Mouse (Mus musculus) thymus, adult 2 months (tissue): Measurements from ENCODE around the gene Pacrg. TPM values are rescaled to one million over a fixed set of nuclear protein-coding genes. Genes with fewer than 3 reads are reported as not detected.

Experiments
- DNase-seq: peaks from one replicate; pipeline ENCODE4 v3.0.0; 2021
- H3K27ac ChIP-seq: fragments of 200-500 bp; 2 replicates; pipeline ENCODE4 v1.5.1; 2012; ENCODE audit warnings: low read length, control low read depth; ENCODE audit not compliant: control insufficient read depth, insufficient read depth
- H3K27me3 ChIP-seq: fragments of 200-500 bp; 2 replicates; pipeline ENCODE4 v1.6.1; 2012; ENCODE audit warnings: mild to moderate bottlenecking, low read length, moderate library complexity, mixed read lengths; ENCODE audit not compliant: control insufficient read depth, insufficient read depth
- H3K36me3 ChIP-seq: fragments of 200-500 bp; 2 replicates; pipeline ENCODE4 v1.6.1; 2012; ENCODE audit warnings: mild to moderate bottlenecking, low read length, moderate library complexity; ENCODE audit not compliant: control insufficient read depth, insufficient read depth
- H3K4me1 ChIP-seq: fragments of 200-500 bp; replicated peaks from 2 replicates; pipeline ENCODE4 v1.6.1; 2012; ENCODE audit warnings: low read length; ENCODE audit not compliant: control insufficient read depth, insufficient read depth
- H3K4me3 ChIP-seq: fragments of 200-500 bp; 2 replicates; pipeline ENCODE4 v1.5.1; 2012; ENCODE audit warnings: mild to moderate bottlenecking, low read length, control low read depth, moderate library complexity; ENCODE audit not compliant: control insufficient read depth, insufficient read depth
- CTCF ChIP-seq: fragments of 200-500 bp; IDR thresholded peaks from 2 replicates; pipeline ENCODE4 v1.5.1; 2012; ENCODE audit warnings: mild to moderate bottlenecking, control low read depth, low read length, moderate library complexity, borderline replicate concordance; ENCODE audit not compliant: control insufficient read depth, poor library complexity, insufficient read depth; ENCODE audit errors: extremely low read depth
- POLR2A ChIP-seq: fragments of 200-500 bp; IDR thresholded peaks from 2 replicates; pipeline ENCODE4 v1.6.1; 2012; ENCODE audit warnings: mild to moderate bottlenecking, low read length, control low read depth, moderate library complexity; ENCODE audit not compliant: control insufficient read depth, poor library complexity, insufficient read depth; ENCODE audit errors: extremely low read depth
- WGBS: fragments of 180-500 bp; shearing (Covaris S2); methylation state at CpG from one replicate; pipeline ENCODE4 v1.1.7; 2018; 5-methylcytosine and 5-hydroxymethylcytosine counted together
- polyA plus RNA-seq: library from polyadenylated mRNA; depleted of rRNA; stranded (reverse); fragments of >200 nt; gene quantifications from 2 replicates; pipeline ENCODE4 v1.2.3, GENCODE M21; 2012

The Pacrg gene
- polyA plus RNA-seq, 1 experiment = 0.34 TPM

DNA sequence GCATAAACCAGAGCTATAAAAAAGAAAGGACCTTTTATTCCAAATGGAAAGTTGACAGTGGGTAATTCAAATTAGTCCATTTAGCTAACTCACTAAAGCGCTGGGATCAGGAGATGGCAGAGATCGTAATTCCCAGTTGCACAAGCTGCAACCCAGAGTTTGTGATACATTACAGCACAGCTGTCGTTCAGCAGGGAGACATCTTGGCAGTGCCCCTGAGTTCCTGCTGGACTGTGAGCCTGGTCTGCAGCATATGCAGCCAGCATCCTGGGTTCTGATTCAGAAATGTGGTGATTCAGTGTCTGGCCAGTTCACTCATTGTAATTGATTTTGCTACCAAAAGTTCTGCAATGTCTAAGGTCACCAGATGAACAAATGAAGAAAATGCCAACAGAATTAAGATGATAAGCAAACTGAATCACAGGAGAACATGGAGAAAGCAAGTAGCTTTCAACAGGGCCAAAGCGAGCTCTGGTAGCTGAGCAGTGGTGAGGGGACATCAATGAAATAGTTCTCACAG, 55.6 kb downstream of the Pacrg start:
- H3K36me3 ChIP-seq = no peaks in the 10 kb centered on the region
- H3K4me3 ChIP-seq = no peak overlapping the region
- H3K27me3 ChIP-seq = no peaks in the 10 kb centered on the region
- no peak overlapping the region for H3K27ac ChIP-seq
- TF ChIP-seq POLR2A = no peak
- TF ChIP-seq CTCF = no peak
- no peak for DNase-seq
- no peaks in the 10 kb centered on the region for H3K4me1 ChIP-seq
- 91% methylated on average over 4 of the region's 4 CpGs for WGBS

DNA sequence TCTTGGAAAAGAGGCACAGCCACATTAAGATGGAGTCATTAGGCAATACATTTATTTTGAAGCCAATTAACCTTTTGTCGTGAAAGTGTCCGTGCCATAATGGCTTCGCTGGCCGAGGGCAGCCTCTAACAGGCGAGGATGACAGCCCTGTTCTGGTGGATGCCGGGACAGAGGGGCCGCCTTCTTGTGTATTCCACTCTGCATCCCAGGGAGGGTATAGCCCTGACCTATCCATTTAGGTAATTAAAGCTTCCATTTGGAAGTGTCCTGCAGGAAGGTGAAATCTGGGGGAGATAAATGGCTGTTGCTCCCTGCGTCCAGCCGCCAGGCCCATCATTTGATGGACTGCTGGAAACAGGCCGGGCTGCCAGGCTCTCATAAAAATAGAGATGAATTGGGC, 63.6 kb downstream of the Pacrg start:
- no peaks in the 10 kb centered on the region for H3K36me3 ChIP-seq
- no peaks in the 10 kb centered on the region for H3K27me3 ChIP-seq
- H3K4me3 ChIP-seq = no peak overlapping the region
- TF ChIP-seq POLR2A (no peak), CTCF (no peak)
- no peaks in the 10 kb centered on the region for H3K4me1 ChIP-seq
- 83% methylated on average over 10 of the region's 10 CpGs for WGBS
- no peak for DNase-seq
- H3K27ac ChIP-seq = no peak overlapping the region

DNA sequence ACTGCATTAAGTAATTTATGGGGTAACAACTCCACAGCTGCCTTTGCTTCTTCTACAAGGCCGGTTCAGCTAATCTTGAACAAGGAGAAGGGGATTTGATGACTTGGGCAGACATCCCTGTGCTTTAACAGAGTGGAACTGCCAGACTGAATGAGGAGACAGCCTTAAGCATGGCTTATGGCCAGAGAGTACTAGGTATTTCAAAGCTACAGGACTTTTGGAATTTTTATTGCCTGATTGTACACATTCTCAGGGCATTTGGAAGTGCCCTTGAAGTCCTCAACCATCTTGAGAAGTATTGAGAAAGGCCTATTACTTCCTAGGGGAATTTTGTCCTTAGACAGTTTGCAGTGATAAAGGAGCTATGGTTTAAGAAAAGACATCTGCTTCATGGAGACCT, 65.6 kb downstream of the Pacrg start:
- Histone ChIP-seq H3K36me3 (no peaks in the 10 kb centered on the region), H3K27me3 (no peaks in the 10 kb centered on the region), H3K27ac (no peak overlapping the region), H3K4me1 (no peaks in the 10 kb centered on the region), H3K4me3 (no peak overlapping the region)
- TF ChIP-seq POLR2A (no peak), CTCF (no peak)
- 87% methylated on average over 1 of the region's 1 CpGs for WGBS
- no peak for DNase-seq

DNA sequence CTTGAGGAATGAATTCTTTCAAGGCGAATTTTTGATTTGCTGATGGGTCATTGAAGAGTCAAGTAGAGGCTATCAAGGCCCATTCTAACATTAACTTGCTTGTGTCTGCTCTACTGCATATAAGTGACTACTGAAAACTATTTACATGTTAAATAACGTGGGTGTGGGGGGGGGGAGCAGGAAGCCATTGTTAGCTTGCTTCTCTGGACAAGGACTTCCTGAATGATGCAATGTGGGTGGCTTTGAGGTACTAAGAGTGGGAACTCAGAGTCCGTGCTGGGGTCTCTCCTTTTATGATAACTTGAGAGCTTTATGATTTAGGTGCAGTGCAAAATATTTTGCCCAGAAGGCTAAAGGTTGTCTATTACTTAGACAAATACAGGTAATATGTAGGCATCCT, 67.9 kb downstream of the Pacrg start:
- H3K27ac ChIP-seq = no peak overlapping the region
- TF ChIP-seq CTCF (no peak), POLR2A (no peak)
- no peak for DNase-seq
- H3K4me3 ChIP-seq = no peak overlapping the region
- H3K36me3 ChIP-seq = no peaks in the 10 kb centered on the region
- no peaks in the 10 kb centered on the region for H3K27me3 ChIP-seq
- 37% methylated on average over 3 of the region's 3 CpGs for WGBS
- no peaks in the 10 kb centered on the region for H3K4me1 ChIP-seq

DNA sequence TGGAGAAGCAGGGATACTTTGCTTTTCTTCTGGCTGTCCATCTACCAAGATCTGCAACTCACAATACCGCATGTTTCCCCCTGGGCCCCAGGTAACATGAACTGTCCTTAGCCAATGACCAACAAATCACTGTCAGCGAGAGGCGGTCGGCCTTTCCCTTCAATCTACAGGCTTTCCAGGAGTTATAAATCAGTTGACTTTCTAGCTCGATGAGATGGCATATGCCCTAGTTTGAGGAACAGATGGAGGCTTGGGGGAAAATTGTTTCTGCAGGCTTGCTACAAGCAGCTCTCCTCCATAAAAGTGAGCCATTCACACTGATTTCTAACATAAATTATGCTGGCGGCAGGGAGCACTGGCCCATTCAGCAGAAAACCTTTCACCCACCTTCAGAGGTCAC, 70.2 kb downstream of the Pacrg start:
- DNase-seq = no peak
- TF ChIP-seq CTCF (no peak), POLR2A (no peak)
- WGBS = 88% methylated on average over 6 of the region's 6 CpGs
- H3K4me1 ChIP-seq = no peaks in the 10 kb centered on the region
- H3K36me3 ChIP-seq = no peaks in the 10 kb centered on the region
- no peak overlapping the region for H3K4me3 ChIP-seq
- no peak overlapping the region for H3K27ac ChIP-seq
- H3K27me3 ChIP-seq = no peaks in the 10 kb centered on the region

DNA sequence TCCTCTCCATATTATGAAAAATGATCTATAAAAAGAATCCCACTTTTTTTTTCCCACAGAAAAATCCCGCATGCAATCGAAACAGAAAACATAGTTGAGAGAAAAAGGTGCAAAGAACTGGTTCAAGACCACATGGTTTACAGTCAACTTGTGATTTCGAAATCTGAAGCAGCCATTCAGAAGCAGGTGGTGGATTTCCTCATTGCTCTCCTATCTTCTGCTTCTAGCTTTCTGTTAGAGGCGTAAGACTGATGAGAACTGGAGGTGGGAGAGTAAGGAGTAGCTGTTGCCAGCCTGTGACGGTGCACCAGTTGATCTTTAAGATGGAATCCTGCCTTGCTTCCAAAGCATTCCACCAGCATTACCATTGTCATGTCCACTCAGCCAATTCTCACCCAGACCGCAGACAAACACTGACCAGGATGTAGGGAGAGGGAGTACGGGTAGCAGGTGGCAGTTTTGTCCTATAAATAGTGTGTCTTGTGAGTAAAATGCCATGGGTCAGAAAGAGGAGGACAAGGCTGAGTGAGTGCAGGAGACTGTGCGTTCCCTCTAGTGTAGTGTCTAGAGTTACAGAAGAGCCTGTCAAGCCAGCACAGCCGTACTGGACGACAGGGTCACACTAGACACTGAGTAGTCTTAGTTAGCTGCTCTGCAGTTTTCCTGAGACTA, 73.2 kb downstream of the Pacrg start:
- Histone ChIP-seq H3K4me3 (no peak overlapping the region), H3K27me3 (no peaks in the 10 kb centered on the region), H3K27ac (no peak overlapping the region), H3K4me1 (no peaks in the 10 kb centered on the region), H3K36me3 (no peaks in the 10 kb centered on the region)
- DNase-seq = no peak
- no peak for TF ChIP-seq CTCF
- no peak for TF ChIP-seq POLR2A
- 88% methylated on average over 10 of the region's 10 CpGs for WGBS
